Mouse (Mus musculus): Measurements from ENCODE around the gene Mcrip2. TPM values are rescaled to one million over a fixed set of nuclear protein-coding genes. Genes with fewer than 3 reads are reported as not detected.

The Mcrip2 gene
- polyA plus RNA-seq, 1 experiment: 29.2 TPM

DNA sequence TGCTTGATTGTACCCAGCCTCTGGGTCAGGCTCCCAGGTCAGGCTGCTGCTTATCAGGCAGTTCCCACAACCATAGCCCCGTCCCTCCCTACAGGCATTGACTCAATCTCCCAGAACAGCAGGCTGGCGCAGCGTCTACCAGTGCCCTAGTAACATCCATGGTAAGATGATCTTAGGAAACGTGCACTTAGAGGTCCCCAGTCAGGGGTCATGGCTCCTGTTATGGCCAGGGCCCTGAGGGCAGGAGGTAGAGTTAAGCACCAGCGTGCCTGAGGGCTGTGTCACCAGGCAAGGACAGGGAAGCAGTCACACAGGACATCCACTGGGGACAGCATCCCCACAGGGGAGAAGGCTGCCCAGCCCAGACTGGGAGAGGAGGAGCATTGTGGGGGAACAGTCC lies 13.7 kb upstream of the Mcrip2 start:
- Histone ChIP-seq H3K4me3 (ENCODE audit: insufficient read depth, low read length) (no peak overlapping the region), H3K27ac (ENCODE audit: insufficient read depth, low read length) (no peak overlapping the region), H3K4me1 (ENCODE audit: control insufficient read depth, insufficient read depth, low read length) (0 out of 2 replicates have a peak, but pooled peaks cover 2% of the 10 kb centered on the region)
- no peak for TF ChIP-seq CTCF (IDR thresholded peaks at IDR 0.05; ENCODE audit: extremely low read depth, insufficient read depth, low read length)
- TF ChIP-seq POLR2A (IDR thresholded peaks at IDR 0.05; ENCODE audit: extremely low read depth, insufficient read depth, low read length): no peak

DNA sequence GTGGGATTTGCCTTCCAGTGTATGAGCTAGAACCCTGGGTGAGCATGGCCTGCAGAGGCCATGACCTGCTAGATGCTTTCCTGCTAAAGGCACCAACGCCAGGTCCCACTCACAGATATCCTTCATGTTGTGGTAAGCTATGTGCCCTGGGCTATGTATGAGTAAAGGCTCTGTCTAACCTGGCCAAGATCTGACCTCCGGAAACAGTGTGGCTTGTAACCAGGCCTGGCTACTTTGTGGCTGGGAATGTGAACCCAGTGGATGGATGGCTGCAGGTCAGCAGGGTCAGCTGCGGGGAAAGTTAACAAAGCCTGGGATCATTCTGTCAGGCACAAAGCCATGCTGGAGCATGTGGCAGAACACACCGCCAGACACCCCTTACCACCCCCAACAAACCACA lies 13.1 kb upstream of the Mcrip2 start:
- TF ChIP-seq POLR2A (IDR thresholded peaks at IDR 0.05; ENCODE audit: extremely low read depth, insufficient read depth, low read length): 0 out of 2 replicates have a peak, but pooled peaks have one; percentile 22
- no peak for TF ChIP-seq CTCF (IDR thresholded peaks at IDR 0.05; ENCODE audit: extremely low read depth, insufficient read depth, low read length)
- 0 out of 2 replicates have a peak, but pooled peaks cover 2% of the 10 kb centered on the region for H3K4me1 ChIP-seq (ENCODE audit: control insufficient read depth, insufficient read depth, low read length)
- H3K4me3 ChIP-seq (ENCODE audit: insufficient read depth, low read length): no peak overlapping the region
- H3K27ac ChIP-seq (ENCODE audit: insufficient read depth, low read length): no peak overlapping the region

DNA sequence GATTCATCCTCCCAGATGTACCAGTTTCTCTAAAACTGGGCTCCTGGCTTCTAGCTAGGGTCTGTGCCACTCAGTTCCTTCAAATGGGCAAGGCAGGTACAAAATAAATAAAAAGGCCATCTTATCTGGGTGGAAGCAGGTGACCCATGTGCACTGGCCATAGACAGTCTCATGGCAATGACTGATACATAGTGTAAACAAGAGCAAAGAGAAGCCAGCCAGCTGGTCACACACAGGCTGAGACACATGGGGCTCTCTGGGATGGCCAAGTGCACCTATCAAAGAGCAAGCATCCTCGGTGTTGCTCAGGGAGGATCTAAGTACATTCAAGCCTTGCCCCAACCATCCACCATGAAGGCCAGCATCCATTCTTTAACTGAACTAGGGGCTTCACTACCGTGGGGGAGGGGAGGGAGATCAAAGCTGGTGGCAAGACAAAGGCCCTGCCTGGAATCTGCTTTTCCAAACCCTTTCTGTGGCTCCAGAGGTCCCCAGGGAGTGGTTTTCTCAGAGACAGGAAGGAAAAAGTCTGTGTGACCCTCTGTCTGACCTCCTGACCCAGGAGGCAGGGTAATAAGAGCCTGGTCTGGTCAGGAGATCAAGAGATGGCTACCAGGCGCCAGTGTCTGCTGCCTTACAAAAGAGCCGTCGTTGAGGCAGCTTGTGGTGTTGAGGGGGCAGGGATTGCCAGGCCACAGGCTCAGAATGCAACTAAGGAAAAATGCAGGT lies 12.5 kb upstream of the Mcrip2 start:
- TF ChIP-seq POLR2A (IDR thresholded peaks at IDR 0.05; ENCODE audit: extremely low read depth, insufficient read depth, low read length) (0 out of 2 replicates have a peak, but pooled peaks have one; percentile 10), CTCF (IDR thresholded peaks at IDR 0.05; ENCODE audit: extremely low read depth, insufficient read depth, low read length) (no peak)
- H3K4me3 ChIP-seq (ENCODE audit: insufficient read depth, low read length): no peak overlapping the region
- H3K27ac ChIP-seq (ENCODE audit: insufficient read depth, low read length): no peak overlapping the region
- peaks cover 5% of the 10 kb centered on the region; the same call in 1 of the 2 replicates for H3K4me1 ChIP-seq (ENCODE audit: control insufficient read depth, insufficient read depth, low read length)

DNA sequence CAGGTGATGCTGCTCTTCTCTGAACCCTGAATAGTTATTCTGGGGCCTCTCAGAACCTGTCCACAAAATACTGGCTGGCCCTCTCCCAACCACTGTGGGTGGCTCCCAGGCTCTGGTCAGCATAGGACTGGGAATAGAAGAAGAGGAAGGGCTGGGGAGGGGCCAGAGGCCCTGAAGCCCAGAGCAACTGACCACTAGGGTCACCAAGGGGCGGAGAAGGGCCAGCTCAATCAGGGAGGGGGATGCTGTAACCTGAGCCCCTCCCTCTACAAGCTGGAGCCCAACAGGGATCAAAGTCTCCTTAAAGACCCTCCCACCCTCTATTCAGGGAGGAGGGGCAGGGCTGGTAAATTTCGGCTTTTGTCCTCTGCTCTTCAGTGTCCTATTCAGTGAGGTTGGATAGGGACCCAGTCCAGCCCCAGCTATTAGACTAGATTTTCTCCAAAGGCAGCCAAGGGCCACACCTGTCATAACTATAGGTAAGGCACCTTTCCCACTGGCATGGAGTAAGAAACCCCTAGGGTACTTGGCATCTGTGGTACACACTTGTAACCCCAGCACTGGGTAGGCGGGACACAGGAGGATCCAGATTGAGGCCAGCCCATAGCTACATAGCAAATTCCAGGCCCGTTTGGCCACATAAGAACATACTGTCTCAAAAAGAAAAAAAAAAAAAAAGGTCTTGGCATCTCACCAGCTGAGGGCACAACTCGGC lies 11.8 kb upstream of the Mcrip2 start, which contains the start of gene Wfikkn1:
Gene Wfikkn1 (minus strand): TSS at position 663 of the 715 bp plus-strand sequence.
- Histone ChIP-seq H3K27ac (ENCODE audit: insufficient read depth, low read length) (no peak within 1 kb of the TSS), H3K4me1 (ENCODE audit: control insufficient read depth, insufficient read depth, low read length) (peaks cover 5% of the 10 kb centered on the region; the same call in 1 of the 2 replicates)
- no peak for TF ChIP-seq CTCF (IDR thresholded peaks at IDR 0.05; ENCODE audit: extremely low read depth, insufficient read depth, low read length)
- TF ChIP-seq POLR2A (IDR thresholded peaks at IDR 0.05; ENCODE audit: extremely low read depth, insufficient read depth, low read length): no peak

DNA sequence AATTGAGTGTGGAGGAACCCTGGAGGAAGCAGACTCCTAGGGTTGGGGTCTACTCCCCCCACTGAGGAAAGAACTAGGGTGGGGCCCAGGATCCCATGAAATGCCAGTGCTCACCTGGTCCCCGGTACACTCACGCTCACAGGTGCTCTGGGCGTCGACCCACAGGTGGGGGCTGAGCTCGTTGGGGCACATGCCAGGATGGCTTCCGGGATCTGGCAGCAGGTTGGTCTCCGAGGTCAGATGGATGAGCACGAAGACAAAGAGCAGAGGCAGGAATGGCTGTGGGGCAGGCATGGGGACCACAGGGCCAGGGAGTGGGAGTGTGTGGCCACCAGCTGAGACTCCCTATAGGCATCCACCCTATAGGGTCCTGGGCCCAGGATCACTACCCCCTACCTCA lies 11.2 kb upstream of the Mcrip2 start:
- Histone ChIP-seq H3K4me1 (ENCODE audit: control insufficient read depth, insufficient read depth, low read length) (peaks cover 5% of the 10 kb centered on the region; the same call in 1 of the 2 replicates), H3K27ac (ENCODE audit: insufficient read depth, low read length) (no peak overlapping the region), H3K4me3 (ENCODE audit: insufficient read depth, low read length) (no peak overlapping the region)
- TF ChIP-seq POLR2A (IDR thresholded peaks at IDR 0.05; ENCODE audit: extremely low read depth, insufficient read depth, low read length) (no peak), CTCF (IDR thresholded peaks at IDR 0.05; ENCODE audit: extremely low read depth, insufficient read depth, low read length) (no peak)

More for the DNA sequence above, 11.8 kb upstream of the Mcrip2 start, which contains the start of gene Wfikkn1:
- H3K4me3 ChIP-seq (ENCODE audit: insufficient read depth, low read length): no peak within 1 kb of the TSS

DNA sequence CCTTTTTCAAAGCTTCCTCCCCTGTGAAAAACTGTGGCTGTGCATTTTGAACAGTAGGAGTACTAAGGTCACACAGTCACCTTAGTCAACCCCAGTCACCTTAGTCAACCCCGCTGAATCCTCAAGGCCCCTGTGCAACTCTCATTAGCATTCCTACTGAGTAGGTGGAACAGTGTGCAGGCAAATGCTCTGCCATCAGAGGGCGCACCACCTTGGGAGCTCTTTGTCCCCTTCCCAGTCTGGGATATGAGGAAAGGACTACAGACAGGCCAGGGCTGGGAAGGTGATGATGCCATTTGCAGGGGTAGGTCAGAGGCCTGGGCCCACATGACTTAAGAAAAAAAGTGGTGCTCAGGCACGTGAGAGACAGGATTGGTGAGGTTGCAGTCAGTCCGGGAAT lies 10.7 kb upstream of the Mcrip2 start:
- TF ChIP-seq POLR2A (IDR thresholded peaks at IDR 0.05; ENCODE audit: extremely low read depth, insufficient read depth, low read length) (no peak), CTCF (IDR thresholded peaks at IDR 0.05; ENCODE audit: extremely low read depth, insufficient read depth, low read length) (peak; percentile 53)
- H3K4me1 ChIP-seq (ENCODE audit: control insufficient read depth, insufficient read depth, low read length): peaks cover 5% of the 10 kb centered on the region; the same call in 1 of the 2 replicates
- no peak overlapping the region for H3K27ac ChIP-seq (ENCODE audit: insufficient read depth, low read length)
- no peak overlapping the region for H3K4me3 ChIP-seq (ENCODE audit: insufficient read depth, low read length)

DNA sequence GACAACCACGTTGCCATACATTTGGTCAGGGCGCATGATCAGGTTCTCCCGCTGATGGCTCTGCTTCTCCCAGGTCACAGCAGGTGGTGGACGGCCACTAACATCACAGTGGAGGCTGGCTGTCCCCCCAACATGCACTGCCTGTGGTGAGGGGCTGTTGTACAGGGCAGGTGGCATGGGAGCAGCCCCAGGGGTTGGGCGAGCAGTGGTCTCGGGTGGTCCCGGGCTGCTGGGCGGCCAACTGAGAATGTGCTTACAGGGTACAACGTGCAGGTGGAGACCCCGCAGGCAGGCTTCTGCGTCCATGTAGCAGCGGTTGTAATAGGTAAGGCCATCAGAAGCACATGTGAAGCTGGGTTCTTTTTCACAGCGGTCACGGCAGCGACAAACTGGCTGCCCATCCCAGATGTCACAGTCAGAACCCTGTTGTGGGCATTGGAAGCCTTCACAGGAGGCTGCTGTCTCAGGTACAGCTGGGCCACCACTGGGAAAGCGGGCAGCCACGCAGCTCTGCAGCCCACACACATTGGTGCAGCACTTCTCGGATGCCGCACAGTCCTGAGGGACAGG lies 10.1 kb upstream of the Mcrip2 start:
- H3K27ac ChIP-seq (ENCODE audit: insufficient read depth, low read length): no peak overlapping the region
- H3K4me1 ChIP-seq (ENCODE audit: control insufficient read depth, insufficient read depth, low read length): peaks cover 5% of the 10 kb centered on the region; the same call in 1 of the 2 replicates
- H3K4me3 ChIP-seq (ENCODE audit: insufficient read depth, low read length): no peak overlapping the region
- no peak for TF ChIP-seq CTCF (IDR thresholded peaks at IDR 0.05; ENCODE audit: extremely low read depth, insufficient read depth, low read length)
- no peak for TF ChIP-seq POLR2A (IDR thresholded peaks at IDR 0.05; ENCODE audit: extremely low read depth, insufficient read depth, low read length)

DNA sequence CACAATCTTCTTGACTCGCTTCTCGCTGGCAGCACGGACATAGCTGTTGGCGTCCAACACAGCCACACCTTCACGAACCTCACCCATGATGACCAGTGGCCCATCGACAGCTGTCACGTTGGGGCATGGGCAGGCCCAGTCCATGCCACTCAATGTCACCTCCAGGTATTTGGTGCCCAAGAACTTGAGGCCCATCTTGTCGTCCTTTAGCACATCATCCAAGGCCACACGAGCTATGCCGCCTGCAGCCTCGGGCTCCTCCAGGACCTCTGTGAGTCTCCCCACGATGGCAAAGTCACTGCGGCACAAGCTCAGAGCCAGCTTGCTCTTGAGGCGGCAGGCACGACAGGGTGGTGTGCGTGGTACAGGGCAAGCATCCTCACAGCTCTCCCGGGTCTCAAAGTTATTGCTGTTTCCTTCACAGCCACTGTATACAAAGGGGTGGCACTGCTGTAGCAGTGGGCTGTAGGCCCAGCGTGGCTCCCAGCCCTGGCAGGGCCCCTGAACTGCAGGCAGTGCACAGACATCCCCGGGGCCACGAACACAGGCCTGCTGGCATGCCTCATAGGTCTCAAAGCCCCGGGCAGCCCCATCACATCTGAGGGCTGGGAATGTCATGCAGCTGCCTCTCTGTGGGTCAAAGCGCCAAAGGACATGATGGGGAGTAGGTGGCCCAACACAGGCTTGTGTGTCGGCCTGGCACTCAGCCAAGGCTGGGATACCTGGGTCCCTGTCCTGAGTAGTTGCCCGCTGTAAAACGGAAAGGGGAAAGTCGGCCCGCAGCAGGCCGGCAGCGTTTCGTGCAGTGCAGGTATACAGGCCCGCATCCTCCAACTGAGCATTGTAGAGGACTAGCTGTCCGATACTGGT lies 9.4 kb upstream of the Mcrip2 start:
- H3K27ac ChIP-seq (ENCODE audit: insufficient read depth, low read length): no peak overlapping the region
- no peak for TF ChIP-seq CTCF (IDR thresholded peaks at IDR 0.05; ENCODE audit: extremely low read depth, insufficient read depth, low read length)
- TF ChIP-seq POLR2A (IDR thresholded peaks at IDR 0.05; ENCODE audit: extremely low read depth, insufficient read depth, low read length): no peak
- H3K4me3 ChIP-seq (ENCODE audit: insufficient read depth, low read length): no peak overlapping the region
- H3K4me1 ChIP-seq (ENCODE audit: control insufficient read depth, insufficient read depth, low read length): peaks cover 5% of the 10 kb centered on the region; the same call in 1 of the 2 replicates

Data from cortical plate, adult 2 months (tissue).